Mouse (Mus musculus): ENCODE results near the gene Vamp4. TPM values are rescaled to one million over a fixed set of nuclear protein-coding genes. Genes with fewer than 3 reads are reported as not detected.

The Vamp4 gene
- polyA plus RNA-seq, 1 experiment from 2014 or later = 33.6 TPM

DNA sequence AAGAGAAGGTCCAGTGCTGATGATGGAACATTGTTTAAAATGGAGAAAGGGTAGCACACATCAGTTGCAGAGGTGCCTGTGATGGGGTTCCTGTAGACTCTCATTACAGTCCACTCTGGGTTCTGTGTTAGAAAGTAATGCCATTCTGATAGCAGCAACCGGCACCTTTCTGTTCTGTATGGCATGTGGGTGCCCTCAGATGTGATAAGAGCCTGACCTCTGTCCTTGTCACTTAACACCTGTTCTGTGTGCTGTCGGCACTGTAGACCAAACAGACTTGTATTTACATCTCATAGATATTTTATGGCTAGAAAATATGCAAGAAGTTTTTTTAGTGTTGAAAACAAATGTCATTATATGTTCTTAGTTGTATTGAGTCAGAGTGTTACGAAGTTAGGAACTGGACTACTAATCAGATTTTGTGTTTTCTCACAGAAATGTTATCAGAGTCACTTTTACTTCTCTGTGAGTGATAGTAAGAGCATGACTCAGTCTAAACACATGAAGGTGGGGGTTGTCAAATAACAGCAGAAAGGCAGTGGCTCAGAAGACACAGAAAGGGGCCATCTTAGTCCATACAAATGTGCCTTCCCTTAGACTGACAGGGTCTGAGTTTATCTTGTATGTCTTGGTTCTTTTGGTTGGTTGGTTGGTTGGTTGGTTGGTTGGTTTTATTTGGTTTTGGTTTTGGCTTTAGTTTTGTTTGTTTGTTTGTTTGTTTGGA, 27.2 kb downstream of the Vamp4 start:
- no peaks in the 10 kb centered on the region for H3K4me1 ChIP-seq (replicated peaks; ENCODE audit: control insufficient read depth, insufficient read depth, low read length)
- no peak for ATAC-seq
- no peak overlapping the region for H3K27ac ChIP-seq (ENCODE audit: low read depth, low read length)
- no peak overlapping the region for H3K4me3 ChIP-seq (ENCODE audit: low read depth, low read length)
- WGBS = 38% methylated on average over 3 of the region's 3 CpGs
- no peak overlapping the region for H3K9ac ChIP-seq (ENCODE audit: low read depth, low read length)
- H3K4me2 ChIP-seq (replicated peaks; ENCODE audit: low read depth) = no peak overlapping the region
- TF ChIP-seq CTCF (IDR thresholded peaks at IDR 0.05; ENCODE audit: low read depth) = no peak
- no peaks in the 10 kb centered on the region for H3K9me3 ChIP-seq (ENCODE audit: control insufficient read depth)
- peaks cover 12% of the 10 kb centered on the region for H3K36me3 ChIP-seq (ENCODE audit: control insufficient read depth, insufficient read depth)
- H3K27me3 ChIP-seq (replicated peaks; ENCODE audit: control insufficient read depth, insufficient read depth, low read length) = no peaks in the 10 kb centered on the region

DNA sequence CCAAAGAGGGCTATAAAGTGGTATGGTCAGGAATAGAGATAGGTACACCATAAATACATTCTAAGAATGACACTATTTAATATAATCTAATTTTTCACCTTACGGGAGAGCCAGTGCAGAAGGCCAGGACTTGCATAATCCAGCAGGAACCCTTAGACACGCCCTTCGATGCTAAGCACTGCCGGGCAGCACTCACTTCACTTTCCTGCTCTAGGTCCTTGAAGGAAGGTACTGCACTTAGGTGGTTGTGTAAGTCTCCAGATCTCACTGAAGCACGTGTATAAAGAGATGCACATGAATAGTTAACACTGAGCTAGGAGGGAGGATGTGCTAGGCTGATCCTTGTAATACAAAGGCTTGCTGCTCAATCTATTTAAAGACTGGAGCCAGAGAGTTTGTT, 29.3 kb downstream of the Vamp4 start:
- WGBS = 80% methylated on average over 5 of the region's 5 CpGs
- H3K36me3 ChIP-seq (ENCODE audit: control insufficient read depth, insufficient read depth) = peaks cover 15% of the 10 kb centered on the region
- H3K4me1 ChIP-seq (replicated peaks; ENCODE audit: control insufficient read depth, insufficient read depth, low read length) = no peaks in the 10 kb centered on the region
- no peaks in the 10 kb centered on the region for H3K27me3 ChIP-seq (replicated peaks; ENCODE audit: control insufficient read depth, insufficient read depth, low read length)
- H3K9me3 ChIP-seq (ENCODE audit: control insufficient read depth) = no peaks in the 10 kb centered on the region
- H3K4me3 ChIP-seq (ENCODE audit: low read depth, low read length) = no peak overlapping the region
- no peak for TF ChIP-seq CTCF (IDR thresholded peaks at IDR 0.05; ENCODE audit: low read depth)
- no peak overlapping the region for H3K4me2 ChIP-seq (replicated peaks; ENCODE audit: low read depth)
- no peak overlapping the region for H3K27ac ChIP-seq (ENCODE audit: low read depth, low read length)
- ATAC-seq = no peak
- no peak overlapping the region for H3K9ac ChIP-seq (ENCODE audit: low read depth, low read length)

DNA sequence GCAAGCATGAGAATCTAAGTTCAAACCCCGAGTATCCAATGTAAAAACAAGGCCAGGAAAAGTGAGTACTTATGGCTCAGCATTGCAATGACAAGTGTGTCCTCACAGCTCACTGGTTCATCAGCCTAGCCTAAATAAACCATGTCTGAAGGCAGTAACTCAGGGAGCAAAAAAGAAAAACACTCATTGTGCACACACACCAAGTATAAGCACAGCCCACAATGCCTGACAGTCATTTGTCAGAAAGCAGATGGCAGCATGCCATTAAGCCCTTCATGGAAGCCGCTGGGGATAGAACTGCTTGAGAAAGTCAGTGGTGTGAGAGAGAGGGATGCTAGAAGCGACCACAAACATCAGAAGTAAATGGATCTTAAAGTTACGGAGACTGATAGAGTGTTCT, 31.0 kb downstream of the Vamp4 start:
- Histone ChIP-seq H3K36me3 (ENCODE audit: control insufficient read depth, insufficient read depth) (peaks cover 15% of the 10 kb centered on the region), H3K4me2 (replicated peaks; ENCODE audit: low read depth) (no peak overlapping the region), H3K27ac (ENCODE audit: low read depth, low read length) (no peak overlapping the region), H3K9me3 (ENCODE audit: control insufficient read depth) (no peaks in the 10 kb centered on the region), H3K9ac (ENCODE audit: low read depth, low read length) (no peak overlapping the region), H3K4me1 (replicated peaks; ENCODE audit: control insufficient read depth, insufficient read depth, low read length) (no peaks in the 10 kb centered on the region), H3K27me3 (replicated peaks; ENCODE audit: control insufficient read depth, insufficient read depth, low read length) (no peaks in the 10 kb centered on the region), H3K4me3 (ENCODE audit: low read depth, low read length) (no peak overlapping the region)
- TF ChIP-seq CTCF (IDR thresholded peaks at IDR 0.05; ENCODE audit: low read depth) = no peak
- no peak for ATAC-seq
- 73% methylated on average over 4 of the region's 4 CpGs for WGBS

DNA sequence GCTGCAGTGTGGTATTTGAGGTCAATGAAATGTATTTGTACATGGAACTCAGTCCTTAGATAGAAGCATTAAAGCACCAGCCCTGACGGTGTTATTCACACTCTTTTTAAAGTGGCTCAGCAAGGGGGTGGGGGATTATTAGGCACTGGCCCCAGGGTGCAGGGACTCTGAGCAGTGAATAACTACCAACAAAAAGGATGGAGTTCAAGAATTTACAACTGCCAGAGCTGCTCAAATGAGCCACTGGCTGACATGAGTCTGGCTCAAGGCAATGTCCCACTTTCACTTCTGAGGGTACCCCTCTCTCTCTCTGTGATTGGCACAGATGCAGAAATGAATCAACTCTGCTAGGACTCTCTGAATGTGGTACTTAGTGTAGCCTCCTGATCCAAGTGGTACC, 37.8 kb downstream of the Vamp4 start:
- Histone ChIP-seq H3K9ac (ENCODE audit: low read depth, low read length) (no peak overlapping the region), H3K36me3 (ENCODE audit: control insufficient read depth, insufficient read depth) (peaks cover 2% of the 10 kb centered on the region; the same call in 1 of the 2 replicates), H3K4me1 (replicated peaks; ENCODE audit: control insufficient read depth, insufficient read depth, low read length) (no peaks in the 10 kb centered on the region), H3K4me3 (ENCODE audit: low read depth, low read length) (no peak overlapping the region), H3K9me3 (ENCODE audit: control insufficient read depth) (no peaks in the 10 kb centered on the region), H3K27ac (ENCODE audit: low read depth, low read length) (no peak overlapping the region), H3K4me2 (replicated peaks; ENCODE audit: low read depth) (no peak overlapping the region), H3K27me3 (replicated peaks; ENCODE audit: control insufficient read depth, insufficient read depth, low read length) (no peaks in the 10 kb centered on the region)
- no peak for TF ChIP-seq CTCF (IDR thresholded peaks at IDR 0.05; ENCODE audit: low read depth)
- 33% methylated on average over 1 of the region's 1 CpGs for WGBS
- ATAC-seq = no peak

DNA sequence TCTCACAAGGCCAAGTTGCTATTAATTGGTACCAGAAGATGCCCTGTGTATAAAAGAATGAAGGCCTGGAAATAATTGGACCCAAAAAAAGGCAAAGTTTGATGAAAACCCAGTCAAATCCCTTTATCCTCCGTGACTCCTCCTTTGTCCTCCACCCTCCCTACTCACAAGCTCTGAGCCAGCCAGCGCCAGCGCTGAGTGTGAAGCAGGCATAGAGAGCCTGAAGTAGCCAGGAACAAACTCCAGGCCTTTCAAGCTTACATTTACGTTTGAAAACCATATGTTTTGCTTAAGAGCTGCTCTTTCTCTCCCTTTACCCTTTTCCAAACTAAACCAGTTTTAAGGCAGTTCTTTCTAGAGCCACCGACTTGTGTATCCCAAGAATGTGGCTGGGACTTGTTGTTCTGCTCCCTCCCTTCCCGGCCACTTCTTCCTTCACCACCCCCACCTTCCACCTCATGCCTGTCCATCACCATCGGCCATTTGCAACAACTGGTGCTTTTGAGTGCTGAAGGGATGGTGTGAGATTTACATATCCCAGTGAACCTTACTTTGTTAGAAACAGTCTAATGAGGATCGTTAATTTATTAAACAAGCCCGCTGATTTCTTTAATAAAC, 39.4 kb downstream of the Vamp4 start:
- Histone ChIP-seq H3K4me3 (ENCODE audit: low read depth, low read length) (no peak overlapping the region), H3K36me3 (ENCODE audit: control insufficient read depth, insufficient read depth) (no peaks in the 10 kb centered on the region), H3K4me2 (replicated peaks; ENCODE audit: low read depth) (no peak overlapping the region), H3K4me1 (replicated peaks; ENCODE audit: control insufficient read depth, insufficient read depth, low read length) (no peaks in the 10 kb centered on the region), H3K27ac (ENCODE audit: low read depth, low read length) (no peak overlapping the region), H3K27me3 (replicated peaks; ENCODE audit: control insufficient read depth, insufficient read depth, low read length) (no peaks in the 10 kb centered on the region), H3K9ac (ENCODE audit: low read depth, low read length) (no peak overlapping the region), H3K9me3 (ENCODE audit: control insufficient read depth) (no peaks in the 10 kb centered on the region)
- no peak for ATAC-seq
- 57% methylated on average over 9 of the region's 9 CpGs for WGBS
- no peak for TF ChIP-seq CTCF (IDR thresholded peaks at IDR 0.05; ENCODE audit: low read depth)

DNA sequence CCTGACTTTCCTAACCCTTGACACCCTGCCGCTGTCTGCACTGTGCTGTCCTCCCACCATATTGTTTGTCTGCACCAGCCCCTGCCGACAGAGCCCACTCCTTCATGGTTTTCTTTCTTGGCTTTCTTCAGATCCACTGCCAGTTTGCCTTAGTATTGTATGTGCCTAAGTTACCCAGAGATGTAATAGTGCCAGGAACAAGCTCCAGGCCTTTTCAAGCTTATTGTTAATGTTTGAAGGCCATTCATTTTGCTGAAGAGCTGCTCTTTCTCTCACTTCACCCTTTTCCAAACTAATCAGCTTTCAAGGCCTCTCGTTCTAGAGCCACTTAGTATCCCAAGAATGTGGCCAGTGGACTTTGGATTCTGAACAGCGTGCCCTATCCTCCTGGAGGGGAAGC, 40.9 kb downstream of the Vamp4 start:
- Histone ChIP-seq H3K27me3 (replicated peaks; ENCODE audit: control insufficient read depth, insufficient read depth, low read length) (no peaks in the 10 kb centered on the region), H3K4me2 (replicated peaks; ENCODE audit: low read depth) (no peak overlapping the region), H3K4me1 (replicated peaks; ENCODE audit: control insufficient read depth, insufficient read depth, low read length) (no peaks in the 10 kb centered on the region), H3K4me3 (ENCODE audit: low read depth, low read length) (no peak overlapping the region), H3K9ac (ENCODE audit: low read depth, low read length) (no peak overlapping the region), H3K36me3 (ENCODE audit: control insufficient read depth, insufficient read depth) (no peaks in the 10 kb centered on the region), H3K9me3 (ENCODE audit: control insufficient read depth) (no peaks in the 10 kb centered on the region), H3K27ac (ENCODE audit: low read depth, low read length) (no peak overlapping the region)
- 53% methylated on average over 4 of the region's 4 CpGs for WGBS
- no peak for ATAC-seq
- TF ChIP-seq CTCF (IDR thresholded peaks at IDR 0.05; ENCODE audit: low read depth) = no peak

All from intestine, postnatal 0 days (tissue).